Mouse (Mus musculus) intestine, embryonic 14.5 days (tissue): ENCODE results near the gene Camkmt. TPM values are rescaled to one million over a fixed set of nuclear protein-coding genes. Genes with fewer than 3 reads are reported as not detected.

Source experiments
- ATAC-seq: fragments of 200-750 bp; cut with Nextera tagmentation; replicated peaks from 2 replicates; pipeline ENCODE4 v1.8.0; 2017; ENCODE audit warnings: low read depth, moderate number of reproducible peaks, moderate TSS enrichment, moderate library complexity; ENCODE audit not compliant: low FRiP score, low TSS enrichment
- DNase-seq: peaks from one replicate; pipeline ENCODE4 v3.0.0-alpha.2; 2018; ENCODE audit warnings: low spot score
- H3K27ac ChIP-seq: fragments of 300-500 bp; sonication (generic); 2 replicates; pipeline ENCODE4 v1.5.1; 2014; ENCODE audit warnings: low read depth, mild to moderate bottlenecking, control low read depth
- H3K27me3 ChIP-seq: fragments of 300-500 bp; sonication (generic); replicated peaks from 2 replicates; pipeline ENCODE4 v1.6.1; 2014; ENCODE audit warnings: low read length, control low read depth; ENCODE audit not compliant: control insufficient read depth, insufficient read depth
- H3K36me3 ChIP-seq: fragments of 300-500 bp; sonication (generic); 2 replicates; pipeline ENCODE4 v1.6.1; 2014; ENCODE audit warnings: low read length, control low read depth; ENCODE audit not compliant: control insufficient read depth, insufficient read depth
- H3K4me1 ChIP-seq: fragments of 300-500 bp; sonication (generic); replicated peaks from 2 replicates; pipeline ENCODE4 v1.6.1; 2014; ENCODE audit warnings: low read length, control low read depth, mixed read lengths; ENCODE audit not compliant: control insufficient read depth, insufficient read depth
- H3K4me2 ChIP-seq: fragments of 300-500 bp; sonication (generic); 2 replicates; pipeline ENCODE4 v1.6.1; 2014; ENCODE audit warnings: low read length
- H3K4me3 ChIP-seq: fragments of 300-500 bp; sonication (generic); 2 replicates; pipeline ENCODE4 v1.5.1; 2014; ENCODE audit warnings: low read depth, low read length, control low read depth, mixed read lengths
- H3K9ac ChIP-seq: fragments of 300-500 bp; sonication (generic); 2 replicates; pipeline ENCODE4 v1.6.1; 2014; ENCODE audit warnings: mild to moderate bottlenecking, low read length
- H3K9me3 ChIP-seq: fragments of 300-500 bp; sonication (generic); 2 replicates; pipeline ENCODE4 v1.6.1; 2016; ENCODE audit warnings: low read length, control low read depth; ENCODE audit not compliant: control insufficient read depth
- WGBS: fragments of 180-500 bp; shearing (Covaris S2); extraction: QIAGEN DNeasy Blood & Tissue Kit; methylation state at CpG from one replicate; pipeline ENCODE4 v1.1.7; 2014; 5-methylcytosine and 5-hydroxymethylcytosine counted together
- polyA plus RNA-seq: library from polyadenylated mRNA; unstranded; fragments of >200 nt; fragmentation: Nextera tagmentation; extraction: Ambion mirVana; gene quantifications from 2 replicates; pipeline ENCODE4 v1.2.1, GENCODE M21; 2014

The Camkmt gene
- polyA plus RNA-seq, 1 experiment from 2014 or later = 14.6 TPM

GRCm38 (mm10) chr17:85395502-85395901 is 305.1 kb downstream of the Camkmt start:
- no peak for DNase-seq
- H3K4me3 ChIP-seq = no peak overlapping the region
- no peaks in the 10 kb centered on the region for H3K27me3 ChIP-seq
- 38% methylated on average over 5 of the region's 5 CpGs for WGBS
- no peak overlapping the region for H3K27ac ChIP-seq
- 0 out of 2 replicates have a peak, but pooled peaks have one; percentile 72 for ATAC-seq
- 0 out of 2 replicates have a peak overlapping the region, but pooled peaks have one; percentile 15 for H3K4me2 ChIP-seq
- H3K4me1 ChIP-seq = no peaks in the 10 kb centered on the region
- no peak overlapping the region for H3K9ac ChIP-seq
- no peaks in the 10 kb centered on the region for H3K36me3 ChIP-seq
- H3K9me3 ChIP-seq = no peaks in the 10 kb centered on the region

GRCm38 (mm10) chr17:85400751-85401150 is 310.4 kb downstream of the Camkmt start:
- WGBS = 71% methylated on average over 4 of the region's 4 CpGs
- no peak overlapping the region for H3K4me3 ChIP-seq
- DNase-seq (peak; percentile 51), ATAC-seq (no peak)
- H3K9me3 ChIP-seq = no peaks in the 10 kb centered on the region
- no peaks in the 10 kb centered on the region for H3K36me3 ChIP-seq
- no peak overlapping the region for H3K27ac ChIP-seq
- no peaks in the 10 kb centered on the region for H3K27me3 ChIP-seq
- no peak overlapping the region for H3K9ac ChIP-seq
- H3K4me1 ChIP-seq = no peaks in the 10 kb centered on the region
- no peak overlapping the region for H3K4me2 ChIP-seq

GRCm38 (mm10) chr17:85405161-85405560 is 314.8 kb downstream of the Camkmt start:
- DNase-seq = peak; percentile 41
- H3K27ac ChIP-seq = no peak overlapping the region
- no peak overlapping the region for H3K9ac ChIP-seq
- H3K4me3 ChIP-seq = no peak overlapping the region
- 85% methylated on average over 5 of the region's 5 CpGs for WGBS
- H3K4me2 ChIP-seq = no peak overlapping the region
- no peaks in the 10 kb centered on the region for H3K4me1 ChIP-seq
- no peaks in the 10 kb centered on the region for H3K36me3 ChIP-seq
- no peak for ATAC-seq
- no peaks in the 10 kb centered on the region for H3K27me3 ChIP-seq
- no peaks in the 10 kb centered on the region for H3K9me3 ChIP-seq

- 89% methylated on average over 10 of the region's 10 CpGs for WGBS
- DNase-seq (peak; percentile 27), ATAC-seq (no peak)
- Histone ChIP-seq H3K4me3 (no peak overlapping the region), H3K4me2 (no peak overlapping the region), H3K4me1 (no peaks in the 10 kb centered on the region), H3K36me3 (no peaks in the 10 kb centered on the region), H3K9me3 (no peaks in the 10 kb centered on the region), H3K27me3 (no peaks in the 10 kb centered on the region), H3K27ac (no peak overlapping the region), H3K9ac (no peak overlapping the region)
These were observed 315.8 kb downstream of the Camkmt start for GRCm38 (mm10) chr17:85406195-85406594.

GRCm38 (mm10) chr17:85428831-85429230 is 338.5 kb downstream of the Camkmt start:
- no peaks in the 10 kb centered on the region for H3K36me3 ChIP-seq
- ATAC-seq (no peak), DNase-seq (peak; percentile 41)
- no peak overlapping the region for H3K4me3 ChIP-seq
- no peaks in the 10 kb centered on the region for H3K27me3 ChIP-seq
- no peaks in the 10 kb centered on the region for H3K4me1 ChIP-seq
- WGBS = 81% methylated on average over 7 of the region's 7 CpGs
- no peak overlapping the region for H3K27ac ChIP-seq
- H3K4me2 ChIP-seq = no peak overlapping the region
- no peak overlapping the region for H3K9ac ChIP-seq
- no peaks in the 10 kb centered on the region for H3K9me3 ChIP-seq

GRCm38 (mm10) chr17:85432923-85433322 is 342.6 kb downstream of the Camkmt start:
- Histone ChIP-seq H3K27ac (no peak overlapping the region), H3K4me2 (no peak overlapping the region), H3K4me1 (no peaks in the 10 kb centered on the region), H3K9ac (no peak overlapping the region), H3K4me3 (no peak overlapping the region), H3K9me3 (no peaks in the 10 kb centered on the region), H3K36me3 (no peaks in the 10 kb centered on the region), H3K27me3 (no peaks in the 10 kb centered on the region)
- 36% methylated on average over 8 of the region's 8 CpGs for WGBS
- no peak for ATAC-seq
- DNase-seq = peak; percentile 44

- no peak overlapping the region for H3K4me2 ChIP-seq
- no peaks in the 10 kb centered on the region for H3K27me3 ChIP-seq
- WGBS = 73% methylated on average over 8 of the region's 8 CpGs
- H3K4me1 ChIP-seq = no peaks in the 10 kb centered on the region
- ATAC-seq (no peak), DNase-seq (no peak)
- H3K36me3 ChIP-seq = no peaks in the 10 kb centered on the region
- H3K9me3 ChIP-seq = no peaks in the 10 kb centered on the region
- H3K9ac ChIP-seq = no peak overlapping the region
- H3K27ac ChIP-seq = no peak overlapping the region
- H3K4me3 ChIP-seq = no peak overlapping the region
These were observed 352.7 kb downstream of the Camkmt start for GRCm38 (mm10) chr17:85443036-85443435.

GRCm38 (mm10) chr17:85454419-85454983 is 364.1 kb downstream of the Camkmt start:
- Histone ChIP-seq H3K4me1 (no peaks in the 10 kb centered on the region), H3K27me3 (peaks cover 77% of the 10 kb centered on the region), H3K9me3 (no peaks in the 10 kb centered on the region), H3K4me3 (no peak overlapping the region), H3K27ac (no peak overlapping the region), H3K36me3 (no peaks in the 10 kb centered on the region), H3K9ac (no peak overlapping the region), H3K4me2 (peak overlapping the region; percentile 13; the same call in 1 of the 2 replicates)
- ATAC-seq (no peak), DNase-seq (no peak)
- 3% methylated on average over 23 of the region's 23 CpGs for WGBS

- WGBS = 2% methylated on average over 16 of the region's 16 CpGs
- ATAC-seq = no peak
- peaks cover 83% of the 10 kb centered on the region for H3K27me3 ChIP-seq
- no peak overlapping the region for H3K9ac ChIP-seq
- no peaks in the 10 kb centered on the region for H3K4me1 ChIP-seq
- H3K36me3 ChIP-seq = no peaks in the 10 kb centered on the region
- no peak for DNase-seq
- H3K9me3 ChIP-seq = no peaks in the 10 kb centered on the region
- H3K4me3 ChIP-seq = no peak overlapping the region
- no peak overlapping the region for H3K27ac ChIP-seq
- no peak overlapping the region for H3K4me2 ChIP-seq
These were observed 364.7 kb downstream of the Camkmt start for GRCm38 (mm10) chr17:85455063-85455462.
